Mouse (Mus musculus) embryonic facial prominence, embryonic 15.5 days (tissue): ENCODE data around the gene Antxr1. TPM values are rescaled to one million over a fixed set of nuclear protein-coding genes. Genes with fewer than 3 reads are reported as not detected.

ENCODE experiments used
- ATAC-seq: fragments of 200-750 bp; cut with Nextera tagmentation; 2 replicates; pipeline ENCODE4 v1.8.0; 2017; ENCODE audit warnings: low read depth, moderate TSS enrichment; ENCODE audit not compliant: insufficient number of reproducible peaks, low FRiP score, low TSS enrichment
- H3K27ac ChIP-seq: fragments of 300-500 bp; sonication (generic); replicated peaks from 2 replicates; pipeline ENCODE4 v1.5.1; 2015; ENCODE audit warnings: mild to moderate bottlenecking, inconsistent platforms
- H3K27me3 ChIP-seq: fragments of 300-500 bp; sonication (generic); 2 replicates; pipeline ENCODE4 v1.6.1; 2015; ENCODE audit warnings: inconsistent platforms
- H3K36me3 ChIP-seq: fragments of 300-500 bp; sonication (generic); 2 replicates; pipeline ENCODE4 v1.6.1; 2015; ENCODE audit warnings: mild to moderate bottlenecking, inconsistent platforms
- H3K4me1 ChIP-seq: fragments of 300-500 bp; sonication (generic); 2 replicates; pipeline ENCODE4 v1.6.1; 2015; ENCODE audit warnings: inconsistent platforms
- H3K4me2 ChIP-seq: fragments of 300-500 bp; sonication (generic); replicated peaks from 2 replicates; pipeline ENCODE4 v1.6.1; 2015; ENCODE audit warnings: mild to moderate bottlenecking, inconsistent platforms
- H3K4me3 ChIP-seq: fragments of 300-500 bp; sonication (generic); replicated peaks from 2 replicates; pipeline ENCODE4 v1.5.1; 2015; ENCODE audit warnings: mild to moderate bottlenecking, inconsistent platforms
- H3K9ac ChIP-seq: fragments of 300-500 bp; sonication (generic); 2 replicates; pipeline ENCODE4 v1.6.1; 2015; ENCODE audit warnings: inconsistent platforms
- H3K9me3 ChIP-seq: fragments of 300-500 bp; sonication (generic); replicated peaks from 2 replicates; pipeline ENCODE4 v1.6.1; 2016; ENCODE audit warnings: inconsistent platforms
- WGBS: fragments of 180-500 bp; shearing (Covaris S2); methylation state at CpG from one replicate; pipeline ENCODE4 v1.1.7; 2015; 5-methylcytosine and 5-hydroxymethylcytosine counted together
- polyA plus RNA-seq: library from polyadenylated mRNA; unstranded; fragments of >200 nt; fragmentation: Nextera tagmentation; extraction: Ambion mirVana; gene quantifications from 2 replicates; pipeline ENCODE4 v1.2.1, GENCODE M21; 2015

The Antxr1 gene
- polyA plus RNA-seq, 1 experiment from 2014 or later = 20.3 TPM

DNA sequence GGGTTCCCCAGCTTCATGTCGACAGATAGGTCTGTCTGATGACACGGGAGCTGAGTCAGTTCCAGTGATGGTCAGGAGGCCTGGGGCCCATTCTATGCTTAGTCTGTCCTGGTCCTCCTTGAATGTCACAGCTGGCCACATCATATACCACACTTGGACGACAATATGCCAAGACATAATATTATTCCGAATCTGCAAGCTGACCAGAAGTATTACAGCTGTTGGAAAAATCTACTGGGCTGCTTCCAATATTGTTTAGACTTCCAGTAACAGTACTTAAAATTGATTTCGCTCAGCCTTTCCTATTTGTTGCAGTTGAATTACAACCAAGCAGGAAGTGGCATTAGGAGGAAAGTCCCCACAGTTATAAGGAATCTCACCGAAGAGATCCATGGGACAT lies 48.4 kb downstream of the Antxr1 start:
- Histone ChIP-seq H3K27ac (no peak overlapping the region), H3K4me2 (no peak overlapping the region), H3K4me3 (no peak overlapping the region), H3K9ac (no peak overlapping the region), H3K36me3 (peaks cover 32% of the 10 kb centered on the region), H3K9me3 (no peaks in the 10 kb centered on the region), H3K4me1 (peaks cover 27% of the 10 kb centered on the region), H3K27me3 (no peaks in the 10 kb centered on the region)
- WGBS = 80% methylated on average over 6 of the region's 6 CpGs
- no peak for ATAC-seq

- 38% methylated on average over 7 of the region's 7 CpGs for WGBS
- Histone ChIP-seq H3K27me3 (no peaks in the 10 kb centered on the region), H3K36me3 (peaks cover 30% of the 10 kb centered on the region), H3K4me2 (no peak overlapping the region), H3K4me3 (no peak overlapping the region), H3K4me1 (peaks cover 36% of the 10 kb centered on the region), H3K9ac (no peak overlapping the region), H3K9me3 (no peaks in the 10 kb centered on the region), H3K27ac (peak overlapping the region; percentile 67)
- ATAC-seq = no peak
These were observed 50.3 kb downstream of the Antxr1 start for GRCm38 (mm10) chr6:87285365-87285749.

GRCm38 (mm10) chr6:87284716-87285364 lies 50.8 kb downstream of the Antxr1 start:
- H3K27me3 ChIP-seq = no peaks in the 10 kb centered on the region
- H3K4me1 ChIP-seq = peaks cover 36% of the 10 kb centered on the region
- WGBS = 52% methylated on average over 11 of the region's 11 CpGs
- no peak for ATAC-seq
- peak overlapping the region; percentile 67 for H3K27ac ChIP-seq
- H3K36me3 ChIP-seq = peaks cover 31% of the 10 kb centered on the region
- H3K9me3 ChIP-seq = no peaks in the 10 kb centered on the region
- H3K4me3 ChIP-seq = no peak overlapping the region
- H3K9ac ChIP-seq = no peak overlapping the region
- H3K4me2 ChIP-seq = no peak overlapping the region

DNA sequence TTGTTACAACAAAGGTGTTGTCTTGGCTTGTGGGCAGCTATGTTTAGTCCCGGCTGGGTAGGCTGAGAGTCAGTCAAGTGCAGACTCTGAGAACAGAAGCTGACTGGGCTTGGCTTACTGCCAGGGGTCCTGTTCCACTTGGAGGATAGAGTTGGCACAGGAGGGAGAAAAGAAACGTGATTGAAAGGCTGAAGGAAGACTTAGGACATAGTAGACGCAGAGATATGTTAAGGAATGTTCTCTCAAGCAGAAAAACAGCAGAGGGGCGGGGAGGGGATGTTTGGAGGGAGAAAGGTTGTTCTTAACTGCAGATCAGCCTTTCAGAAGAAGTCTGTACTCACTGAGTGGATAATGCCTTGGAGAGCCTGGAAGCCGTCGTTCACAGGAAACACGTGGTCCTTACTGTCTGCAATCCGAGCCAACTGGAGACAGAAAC lies 53.3 kb downstream of the Antxr1 start:
- Histone ChIP-seq H3K27ac (peak overlapping the region; percentile 73), H3K4me2 (no peak overlapping the region), H3K27me3 (no peaks in the 10 kb centered on the region), H3K9me3 (no peaks in the 10 kb centered on the region), H3K4me1 (peaks cover 45% of the 10 kb centered on the region), H3K4me3 (no peak overlapping the region), H3K9ac (no peak overlapping the region), H3K36me3 (peaks cover 30% of the 10 kb centered on the region)
- ATAC-seq = peak; percentile 65
- 21% methylated on average over 8 of the region's 8 CpGs for WGBS

DNA sequence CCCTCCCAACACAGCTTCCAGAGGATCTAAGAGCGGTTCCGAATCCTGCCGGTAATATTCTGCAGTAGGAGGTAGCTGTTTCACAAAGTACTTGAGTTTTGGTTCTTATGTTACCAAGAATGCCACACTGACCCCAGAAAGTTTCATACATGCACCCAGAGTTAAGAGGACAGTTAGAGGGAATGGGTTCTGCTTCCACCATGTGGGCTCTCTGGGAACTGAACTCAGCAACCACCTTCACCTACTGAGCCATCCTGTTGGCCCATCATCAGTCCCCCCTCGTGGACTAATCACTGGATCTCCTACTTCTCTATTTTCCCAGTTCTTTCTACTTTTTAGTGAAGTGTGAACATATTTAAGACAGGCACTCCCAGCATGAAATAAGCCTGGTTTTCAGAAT lies 53.9 kb downstream of the Antxr1 start:
- no peak for ATAC-seq
- Histone ChIP-seq H3K27me3 (no peaks in the 10 kb centered on the region), H3K4me2 (no peak overlapping the region), H3K4me3 (no peak overlapping the region), H3K9me3 (no peaks in the 10 kb centered on the region), H3K9ac (no peak overlapping the region), H3K36me3 (peaks cover 24% of the 10 kb centered on the region), H3K27ac (peak overlapping the region; percentile 35), H3K4me1 (peaks cover 51% of the 10 kb centered on the region)
- 68% methylated on average over 4 of the region's 4 CpGs for WGBS

GRCm38 (mm10) chr6:87278151-87278550 lies 57.5 kb downstream of the Antxr1 start:
- Histone ChIP-seq H3K9me3 (peaks cover 5% of the 10 kb centered on the region; the same call in 1 of the 2 replicates), H3K27ac (peak overlapping the region; percentile 61; the same call in 1 of the 2 replicates), H3K9ac (no peak overlapping the region), H3K4me1 (peaks cover 47% of the 10 kb centered on the region), H3K4me2 (no peak overlapping the region), H3K36me3 (peaks cover 42% of the 10 kb centered on the region), H3K27me3 (no peaks in the 10 kb centered on the region), H3K4me3 (no peak overlapping the region)
- no peak for ATAC-seq
- 61% methylated on average over 5 of the region's 5 CpGs for WGBS

DNA sequence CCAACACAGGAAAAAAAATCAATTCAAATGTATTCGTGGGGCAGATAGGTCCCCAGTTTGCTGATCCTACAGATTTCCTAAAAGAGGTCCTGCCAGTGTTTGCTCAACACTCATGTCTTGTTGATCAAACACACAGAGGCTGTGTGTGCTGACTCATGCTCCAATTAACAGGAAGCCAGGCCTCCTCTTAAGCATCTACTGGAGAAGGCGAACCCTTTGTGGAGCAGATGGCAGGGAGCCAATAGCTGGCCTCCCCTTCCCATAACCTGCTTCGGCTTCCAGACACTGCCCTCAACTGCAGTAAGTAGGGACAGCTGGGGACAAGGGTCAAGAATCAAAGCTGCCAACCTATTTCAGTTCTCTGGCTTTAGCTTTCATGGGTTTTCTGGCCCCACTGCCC lies 58.1 kb downstream of the Antxr1 start:
- 0 out of 2 replicates have a peak, but pooled peaks have one; percentile 40 for ATAC-seq
- Histone ChIP-seq H3K27ac (peak overlapping the region; percentile 61; the same call in 1 of the 2 replicates), H3K4me1 (peaks cover 48% of the 10 kb centered on the region), H3K9ac (no peak overlapping the region), H3K27me3 (no peaks in the 10 kb centered on the region), H3K4me3 (no peak overlapping the region), H3K36me3 (peaks cover 42% of the 10 kb centered on the region), H3K4me2 (no peak overlapping the region), H3K9me3 (peaks cover 5% of the 10 kb centered on the region; the same call in 1 of the 2 replicates)
- WGBS = 33% methylated on average over 3 of the region's 3 CpGs

GRCm38 (mm10) chr6:87276941-87277340 lies 58.7 kb downstream of the Antxr1 start:
- peaks cover 42% of the 10 kb centered on the region for H3K36me3 ChIP-seq
- H3K9ac ChIP-seq = no peak overlapping the region
- ATAC-seq = no peak
- no peaks in the 10 kb centered on the region for H3K27me3 ChIP-seq
- peak overlapping the region; percentile 61; the same call in 1 of the 2 replicates for H3K27ac ChIP-seq
- WGBS = 79% methylated on average over 7 of the region's 7 CpGs
- no peak overlapping the region for H3K4me2 ChIP-seq
- H3K4me3 ChIP-seq = no peak overlapping the region
- peaks cover 5% of the 10 kb centered on the region; the same call in 1 of the 2 replicates for H3K9me3 ChIP-seq
- H3K4me1 ChIP-seq = peaks cover 48% of the 10 kb centered on the region

DNA sequence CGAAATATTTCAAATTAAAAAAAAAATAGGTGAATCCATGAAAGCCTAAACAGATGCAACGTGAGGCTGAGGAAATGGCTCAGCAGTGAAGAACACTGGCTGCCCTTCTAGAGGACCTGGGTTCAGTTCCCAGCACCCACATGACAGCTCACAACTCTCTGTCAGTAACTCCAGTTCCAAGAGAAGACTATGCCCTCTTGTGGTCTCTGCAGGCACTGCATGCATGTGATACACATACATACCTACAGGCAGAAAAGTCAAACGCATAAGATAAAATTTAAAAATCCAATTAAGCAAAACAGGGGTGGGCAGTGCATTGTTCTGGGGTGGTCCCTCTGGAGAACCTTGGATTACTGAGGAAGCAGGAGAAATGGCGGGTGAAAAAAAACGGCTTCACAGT lies 60.8 kb downstream of the Antxr1 start:
- Histone ChIP-seq H3K27ac (no peak overlapping the region), H3K4me2 (no peak overlapping the region), H3K27me3 (no peaks in the 10 kb centered on the region), H3K9me3 (peaks cover 5% of the 10 kb centered on the region; the same call in 1 of the 2 replicates), H3K9ac (no peak overlapping the region), H3K4me3 (no peak overlapping the region), H3K4me1 (peaks cover 60% of the 10 kb centered on the region), H3K36me3 (peaks cover 37% of the 10 kb centered on the region)
- ATAC-seq = no peak
- 96% methylated on average over 5 of the region's 5 CpGs for WGBS

- WGBS = 64% methylated on average over 3 of the region's 3 CpGs
- no peak for ATAC-seq
- Histone ChIP-seq H3K27me3 (no peaks in the 10 kb centered on the region), H3K36me3 (peaks cover 38% of the 10 kb centered on the region), H3K4me2 (no peak overlapping the region), H3K9ac (no peak overlapping the region), H3K9me3 (peaks cover 5% of the 10 kb centered on the region; the same call in 1 of the 2 replicates), H3K4me1 (peaks cover 60% of the 10 kb centered on the region), H3K4me3 (no peak overlapping the region), H3K27ac (no peak overlapping the region)
These were observed 61.8 kb downstream of the Antxr1 start for GRCm38 (mm10) chr6:87273791-87274190.

- Histone ChIP-seq H3K27ac (peak overlapping the region; percentile 63), H3K4me3 (no peak overlapping the region), H3K9me3 (peaks cover 5% of the 10 kb centered on the region; the same call in 1 of the 2 replicates), H3K9ac (no peak overlapping the region), H3K4me1 (peaks cover 59% of the 10 kb centered on the region), H3K4me2 (no peak overlapping the region), H3K36me3 (peaks cover 44% of the 10 kb centered on the region), H3K27me3 (no peaks in the 10 kb centered on the region)
- no peak for ATAC-seq
- 63% methylated on average over 4 of the region's 4 CpGs for WGBS
These were observed 62.5 kb downstream of the Antxr1 start for GRCm38 (mm10) chr6:87273141-87273540.

DNA sequence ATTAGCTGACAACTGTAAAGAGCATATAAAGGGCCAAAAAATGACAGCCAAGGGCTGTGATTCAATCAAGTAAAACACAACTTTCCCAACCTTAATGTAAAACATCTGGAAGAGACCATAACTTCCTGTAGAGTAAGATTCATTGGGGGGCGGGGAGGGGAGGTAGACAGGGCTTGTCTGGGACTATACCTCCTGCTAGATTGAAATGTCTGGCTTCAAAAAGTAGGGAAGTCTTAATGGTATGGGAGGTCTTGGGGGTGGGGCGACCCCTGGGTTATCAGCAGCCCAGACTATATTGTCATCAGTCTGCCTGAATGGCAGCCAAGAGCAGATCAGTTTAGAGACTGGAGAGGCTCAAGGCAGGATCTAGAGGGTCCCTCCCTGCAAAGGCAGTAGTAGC lies 63.4 kb downstream of the Antxr1 start:
- 39% methylated on average over 2 of the region's 2 CpGs for WGBS
- Histone ChIP-seq H3K4me1 (peaks cover 50% of the 10 kb centered on the region), H3K4me3 (no peak overlapping the region), H3K27me3 (no peaks in the 10 kb centered on the region), H3K4me2 (no peak overlapping the region), H3K27ac (peak overlapping the region; percentile 63), H3K36me3 (peaks cover 50% of the 10 kb centered on the region), H3K9ac (no peak overlapping the region), H3K9me3 (peaks cover 5% of the 10 kb centered on the region; the same call in 1 of the 2 replicates)
- peak; percentile 63; the same call in 1 of the 2 replicates for ATAC-seq
